Mouse (Mus musculus) myocyte (in vitro differentiated cells): ENCODE data around the gene Kbtbd13. TPM values are rescaled to one million over a fixed set of nuclear protein-coding genes. Genes with fewer than 3 reads are reported as not detected.

Experiments used
- H3K27me3 ChIP-seq: one replicate; pipeline ENCODE4 v1.6.1; 2011; ENCODE audit not compliant: control insufficient read depth, insufficient read depth, insufficient read length
- H3K36me3 ChIP-seq: one replicate; pipeline ENCODE4 v1.6.1; 2011; ENCODE audit not compliant: control insufficient read depth, insufficient read depth
- H3K4me2 ChIP-seq: one replicate; pipeline ENCODE4 v1.6.1; 2011; ENCODE audit warnings: low read depth, control low read depth
- H3K4me3 ChIP-seq: one replicate; pipeline ENCODE4 v1.5.1; 2011; ENCODE audit warnings: mild to moderate bottlenecking, control low read depth, moderate library complexity
- H3K79me2 ChIP-seq: one replicate; pipeline ENCODE4 v1.6.1; 2011; ENCODE audit not compliant: control insufficient read depth, insufficient read depth
- H3ac ChIP-seq: one replicate; pipeline ENCODE4 v1.6.1; 2011; ENCODE audit not compliant: control insufficient read depth, insufficient read length
- CEBPB ChIP-seq: IDR thresholded peaks from 2 replicates; pipeline ENCODE4 v1.6.1; 2011; ENCODE audit warnings: mild to moderate bottlenecking, moderate library complexity; ENCODE audit not compliant: poor library complexity, insufficient read depth, severe bottlenecking
- E2F4 ChIP-seq: IDR thresholded peaks from one replicate; pipeline ENCODE4 v1.6.1; 2011; ENCODE audit warnings: mild to moderate bottlenecking, control low read depth, moderate library complexity; ENCODE audit not compliant: insufficient read depth
- MAX ChIP-seq: IDR thresholded peaks from one replicate; pipeline ENCODE4 v1.6.1; 2011; ENCODE audit warnings: low read depth, mild to moderate bottlenecking, control low read depth
- MYOD1 ChIP-seq, 3 experiments: IDR thresholded peaks; one replicate each; pipeline ENCODE4 v1.6.1; 2011; ENCODE audit warnings: control low read depth in 2 of 3, low read depth in 2 of 3, mild to moderate bottlenecking in 2 of 3, moderate library complexity in 1 of 3; ENCODE audit not compliant: insufficient read length in 2 of 3, control insufficient read depth in 1 of 3
- MYOG ChIP-seq, 3 experiments: IDR thresholded peaks; one replicate each; pipeline ENCODE4 v1.6.1; 2011; ENCODE audit warnings: control low read depth in 2 of 3, low read depth in 2 of 3, mild to moderate bottlenecking in 2 of 3; ENCODE audit not compliant: insufficient read length in 2 of 3, control insufficient read depth in 1 of 3, insufficient read depth in 1 of 3
- POLR2A ChIP-seq: IDR thresholded peaks from one replicate; pipeline ENCODE4 v1.6.1; 2011; ENCODE audit warnings: low read depth, mild to moderate bottlenecking, control low read depth, moderate library complexity; ENCODE audit not compliant: insufficient read length
- POLR2AphosphoS2 ChIP-seq: IDR thresholded peaks from one replicate; pipeline ENCODE4 v1.6.1; 2011; ENCODE audit warnings: low read depth, control low read depth; ENCODE audit not compliant: insufficient read length
- REST ChIP-seq: IDR thresholded peaks from one replicate; pipeline ENCODE4 v1.6.1; 2011; ENCODE audit warnings: mild to moderate bottlenecking, control low read depth, moderate library complexity; ENCODE audit not compliant: insufficient read depth, insufficient read length
- SRF ChIP-seq: IDR thresholded peaks from one replicate; pipeline ENCODE4 v1.6.1; 2011; ENCODE audit warnings: low read depth; ENCODE audit not compliant: control insufficient read depth, insufficient read length
- TCF12 ChIP-seq: IDR thresholded peaks from one replicate; pipeline ENCODE4 v1.6.1; 2011; ENCODE audit warnings: mild to moderate bottlenecking, control low read depth; ENCODE audit not compliant: poor library complexity, insufficient read depth, severe bottlenecking
- TCF3 ChIP-seq: IDR thresholded peaks from one replicate; pipeline ENCODE4 v1.6.1; 2011; ENCODE audit warnings: low read depth, control low read depth; ENCODE audit not compliant: insufficient read length
- USF1 ChIP-seq: IDR thresholded peaks from one replicate; pipeline ENCODE4 v1.6.1; 2011; ENCODE audit warnings: low read depth, mild to moderate bottlenecking, control low read depth, moderate library complexity
- polyA plus RNA-seq: library from polyadenylated mRNA; unstranded; fragments of >200 nt; fragmentation: generic; extraction: Trizol; gene quantifications from one replicate; pipeline ENCODE4 v1.2.1, GENCODE M21; 2012; ENCODE audit warnings: missing spikeins

The Kbtbd13 gene
- polyA plus RNA-seq, 1 experiment, result 0.31 TPM

- TF ChIP-seq E2F4 (no peak), POLR2AphosphoS2 (no peak), MYOG (IDR thresholded peaks at IDR 0.05; ENCODE audit: control insufficient read depth in 1 of 3, insufficient read depth in 1 of 3, insufficient read length in 2 of 3, low read depth in 2 of 3) (no peak), SRF (no peak), CEBPB (no peak), MAX (no peak), POLR2A (no peak), USF1 (no peak), TCF3 (no peak), REST (no peak)
- no peaks in the 10 kb centered on the region for H3K79me2 ChIP-seq
- no peak overlapping the region for H3K4me3 ChIP-seq
- H3K36me3 ChIP-seq, result no peaks in the 10 kb centered on the region
- peaks cover 4% of the 10 kb centered on the region for H3K27me3 ChIP-seq
- H3K4me2 ChIP-seq, result no peak overlapping the region
- H3ac ChIP-seq, result no peak overlapping the region
These were observed 15.9 kb upstream of the Kbtbd13 start for GRCm38 (mm10) chr9:65407327-65407726.

GRCm38 (mm10) chr9:65405184-65405449 lies 13.7 kb upstream of the Kbtbd13 start:
- H3K4me2 ChIP-seq, result no peak overlapping the region
- H3ac ChIP-seq, result no peak overlapping the region
- no peak overlapping the region for H3K4me3 ChIP-seq
- no peaks in the 10 kb centered on the region for H3K79me2 ChIP-seq
- no peaks in the 10 kb centered on the region for H3K36me3 ChIP-seq
- no peaks in the 10 kb centered on the region for H3K27me3 ChIP-seq
- TF ChIP-seq MYOD1 (IDR thresholded peaks at IDR 0.05; ENCODE audit: control insufficient read depth in 1 of 3, insufficient read length in 2 of 3, low read depth in 2 of 3) (no peak), REST (no peak), TCF3 (no peak), POLR2A (no peak), USF1 (no peak), MYOG (IDR thresholded peaks at IDR 0.05; ENCODE audit: control insufficient read depth in 1 of 3, insufficient read depth in 1 of 3, insufficient read length in 2 of 3, low read depth in 2 of 3) (no peak), E2F4 (no peak), TCF12 (no peak), SRF (no peak), MAX (no peak), CEBPB (no peak), POLR2AphosphoS2 (no peak)

GRCm38 (mm10) chr9:65404331-65405183 lies 13.1 kb upstream of the Kbtbd13 start:
- H3K4me2 ChIP-seq, result peak overlapping the region; percentile 38
- TF ChIP-seq TCF3 (no peak), MYOG (IDR thresholded peaks at IDR 0.05; ENCODE audit: control insufficient read depth in 1 of 3, insufficient read depth in 1 of 3, insufficient read length in 2 of 3, low read depth in 2 of 3) (no peak), USF1 (no peak), MAX (no peak), E2F4 (no peak)
- no peaks in the 10 kb centered on the region for H3K79me2 ChIP-seq
- no peak overlapping the region for H3K4me3 ChIP-seq
- no peak overlapping the region for H3ac ChIP-seq
- H3K27me3 ChIP-seq, result no peaks in the 10 kb centered on the region
- no peaks in the 10 kb centered on the region for H3K36me3 ChIP-seq

GRCm38 (mm10) chr9:65399934-65400333 lies 8.5 kb upstream of the Kbtbd13 start:
- Histone ChIP-seq H3K27me3 (no peaks in the 10 kb centered on the region), H3K4me3 (no peak overlapping the region), H3K4me2 (no peak overlapping the region), H3K36me3 (no peaks in the 10 kb centered on the region), H3ac (no peak overlapping the region), H3K79me2 (no peaks in the 10 kb centered on the region)
- TF ChIP-seq USF1, result no peak
- no peak for TF ChIP-seq POLR2AphosphoS2
- no peak for TF ChIP-seq REST
- no peak for TF ChIP-seq MYOD1 (IDR thresholded peaks at IDR 0.05; ENCODE audit: control insufficient read depth in 1 of 3, insufficient read length in 2 of 3, low read depth in 2 of 3)
- TF ChIP-seq POLR2A, result no peak

GRCm38 (mm10) chr9:65398279-65398678 lies 6.8 kb upstream of the Kbtbd13 start, which contains the start of gene Rasl12:
Gene Rasl12, plus strand, starts transcription at chr9:65398506.
- H3K4me3 ChIP-seq, result no peak within 1 kb of the TSS
- no peak within 1 kb of the TSS for H3K4me2 ChIP-seq
- H3K27me3 ChIP-seq, result no peaks in the 10 kb centered on the region
- H3K36me3 ChIP-seq, result no peaks in the 10 kb centered on the region
- no peaks in the 10 kb centered on the region for H3K79me2 ChIP-seq
- no peak for TF ChIP-seq E2F4
- TF ChIP-seq USF1, result no peak
- no peak for TF ChIP-seq SRF
- H3ac ChIP-seq, result no peak within 1 kb of the TSS
